Mouse (Mus musculus) megakaryocyte, embryonic 14.5 days (primary cell): ENCODE measurements at regions not wholly inside any gene's neighbourhood (a gene's known extent, or its start where the extent isn't known, plus 50 kb on each side); places are given as distances from the start of the nearest gene placed in this dataset.

Experiments used
- FLI1 ChIP-seq: IDR thresholded peaks from 2 replicates; pipeline ENCODE4 v1.6.1; 2012; ENCODE audit warnings: low read length, inconsistent platforms, mixed read lengths
- GATA1 ChIP-seq: IDR thresholded peaks from 3 replicates; pipeline ENCODE4 v1.6.1; 2012; ENCODE audit warnings: mixed read lengths, low read length, inconsistent platforms, borderline replicate concordance

GRCm38 (mm10) chr4:142967604-142968003, 245.2 kb downstream of the Prdm2 start:
- TF ChIP-seq GATA1 (no peak), FLI1 (no peak)
